Mouse (Mus musculus) heart, postnatal 0 days (tissue): ENCODE measurements around the gene 4931422A03Rik.

Experiments
- CTCF ChIP-seq: IDR thresholded peaks from 2 replicates; pipeline ENCODE4 v1.5.1; 2016; ENCODE audit warnings: antibody characterized with exemption, control low read depth, low read depth
- EP300 ChIP-seq: IDR thresholded peaks from 2 replicates; pipeline ENCODE4 v1.6.1; 2016; ENCODE audit warnings: antibody characterized with exemption, low read depth

DNA sequence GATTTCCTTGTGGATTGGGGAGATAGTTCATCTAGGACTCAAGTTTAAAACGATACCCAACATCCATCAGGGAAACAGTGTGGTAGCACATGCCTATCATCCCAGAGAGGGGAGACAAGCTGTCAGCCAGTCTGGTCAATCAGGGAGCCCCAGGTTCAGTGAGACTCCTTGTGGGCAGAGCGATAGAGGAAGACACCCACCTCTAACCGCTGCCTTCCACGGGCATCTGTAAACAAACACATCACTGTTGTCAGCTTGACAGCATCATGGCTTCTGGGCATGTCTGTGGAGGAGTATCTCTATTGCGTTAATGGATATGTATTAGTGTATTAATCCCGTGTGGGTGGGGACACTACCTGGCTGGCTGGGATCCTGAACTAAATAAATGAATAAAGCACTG lies 71.3 kb downstream of the 4931422A03Rik start:
- TF ChIP-seq CTCF (no peak), EP300 (no peak)
